Mouse (Mus musculus) lung, embryonic 15.5 days (tissue): Measurements from ENCODE around the gene Gm3594. TPM values are rescaled to one million over a fixed set of nuclear protein-coding genes. Genes with fewer than 3 reads are reported as not detected.

Experiments used
- polyA plus RNA-seq: library from polyadenylated mRNA; unstranded; fragments of >200 nt; fragmentation: Nextera tagmentation; extraction: Ambion mirVana; gene quantifications from 2 replicates; pipeline ENCODE4 v1.2.1, GENCODE M21; 2015

Gene Gm3594
- polyA plus RNA-seq, 1 experiment from 2014 or later = not detected

Other genes starting within 250 kb of the Gm3594 start
- gene Gm21560, start 225.3 kb downstream of the Gm3594 start, polyA plus RNA-seq = not detected in 2 replicates
- 0.67 and 1.1 TPM in 2 replicates for gene Gm3411, start 157.4 kb downstream of the Gm3594 start, polyA plus RNA-seq
- gene Gm21103, start 139.8 kb downstream of the Gm3594 start, polyA plus RNA-seq = not detected in 2 replicates
- not detected in 2 replicates for gene Gm3618, start 100.9 kb downstream of the Gm3594 start, polyA plus RNA-seq
- not detected in 2 replicates for gene Gm16440, start 54.3 kb downstream of the Gm3594 start, polyA plus RNA-seq
- 0.27 and 0.74 TPM in 2 replicates for gene Gm3591, start 32.1 kb downstream of the Gm3594 start, polyA plus RNA-seq
- gene Gm8356, start 92.7 kb upstream of the Gm3594 start, polyA plus RNA-seq = not detected in 2 replicates
- not detected in 2 replicates for gene Gm3629, start 146.0 kb upstream of the Gm3594 start, polyA plus RNA-seq
- gene Gm3460, start 177.8 kb upstream of the Gm3594 start, polyA plus RNA-seq = not detected in 2 replicates
- not detected in 2 replicates for gene Gm10251, start 239.6 kb upstream of the Gm3594 start, polyA plus RNA-seq